8 mouse cellular contexts compared by ENCODE assay signal in the genomic region with DNA sequence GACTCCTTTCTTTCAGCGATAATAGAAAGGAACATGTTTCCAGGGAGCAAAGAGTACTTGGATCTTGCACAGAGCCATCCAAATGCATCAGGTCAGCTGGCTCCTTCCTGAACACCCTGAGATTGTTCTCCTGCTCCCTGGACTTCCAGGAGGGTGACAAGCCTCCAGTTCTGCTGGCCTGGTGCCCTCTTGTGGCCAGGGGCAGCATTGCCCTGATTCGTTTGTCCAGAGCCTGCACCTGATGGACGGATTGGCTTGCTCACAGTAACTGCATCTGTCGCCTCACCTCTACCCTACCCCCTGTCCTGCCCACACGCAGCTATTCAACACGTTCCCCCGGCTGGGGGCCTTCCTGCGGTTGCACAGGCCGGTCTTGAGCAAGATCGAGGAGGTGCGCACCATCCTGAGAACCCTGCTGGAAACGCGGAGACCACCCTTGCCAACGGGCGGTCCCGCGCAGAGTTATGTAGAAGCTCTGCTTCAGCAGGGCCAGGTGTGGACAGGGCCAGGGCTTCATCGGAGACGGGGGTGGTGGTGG. TPM values are rescaled to one million over a fixed set of nuclear protein-coding genes. Genes with fewer than 3 reads are reported as not detected.
DNase-seq lines count a peak whose midpoint lies in the region; ATAC-seq and TF ChIP-seq lines count a peak whose summit lies in the region.

No protein-coding gene starts in this region.

- no peak overlapping the region for H3K4me3 ChIP-seq in heart, embryonic 11.5 days (ENCODE audit: low read depth, low read length)
- H3K4me3 ChIP-seq in forebrain, embryonic 14.5 days (ENCODE audit: low read depth, low read length) = no peak overlapping the region
- H3K4me3 ChIP-seq in hindbrain, embryonic 14.5 days (replicated peaks; ENCODE audit: low read length) = no peak overlapping the region
- H3K4me3 ChIP-seq in midbrain, embryonic 14.5 days (replicated peaks; ENCODE audit: low read depth, low read length) = no peak overlapping the region

- H3K36me3 ChIP-seq in heart, embryonic 11.5 days (ENCODE audit: control insufficient read depth, insufficient read depth, low read length) = no peaks in the 10 kb centered on the region
- 0 out of 2 replicates have a peak, but pooled peaks cover 7% of the 10 kb centered on the region for H3K36me3 ChIP-seq in forebrain, embryonic 14.5 days (ENCODE audit: control insufficient read depth, insufficient read depth, low read length)
- no peaks in the 10 kb centered on the region for H3K36me3 ChIP-seq in hindbrain, embryonic 14.5 days (replicated peaks; ENCODE audit: control insufficient read depth, insufficient read depth)
- no peaks in the 10 kb centered on the region for H3K36me3 ChIP-seq in midbrain, embryonic 14.5 days (ENCODE audit: control insufficient read depth, insufficient read depth, low read length)

- peak; percentile 75 to 88 for DNase-seq in heart, adult 18-20 months
- peak; percentile 69 for DNase-seq in brain, embryonic 14.5 days (ENCODE audit: low read depth)
- DNase-seq in forebrain, embryonic 14.5 days (ENCODE audit: low spot score) = peak; percentile 64
- DNase-seq in hindbrain, embryonic 14.5 days (ENCODE audit: low spot score) = peak; percentile 70
- peak; percentile 81 to 90 for DNase-seq in left cerebral cortex, adult 18-20 months (ENCODE audit: low spot score in 2 of 2)
- peak; percentile 80 for DNase-seq in midbrain, embryonic 14.5 days
- peak; percentile 53 to 62 for DNase-seq in spleen, postnatal 36 days (ENCODE audit: low spot score in 2 of 2)

- 28% methylated on average over 19 of the region's 19 CpGs for WGBS in heart, embryonic 11.5 days (ENCODE audit: insufficient replicate concordance)
- 37% methylated on average over 19 of the region's 19 CpGs for WGBS in forebrain, embryonic 14.5 days
- WGBS in hindbrain, embryonic 14.5 days = 36% methylated on average over 19 of the region's 19 CpGs
- WGBS in midbrain, embryonic 14.5 days = 36% methylated on average over 19 of the region's 19 CpGs

- peaks cover 36% of the 10 kb centered on the region for H3K27me3 ChIP-seq in heart, embryonic 11.5 days (ENCODE audit: control insufficient read depth, insufficient read depth, low read length)
- no peaks in the 10 kb centered on the region for H3K27me3 ChIP-seq in forebrain, embryonic 14.5 days (replicated peaks; ENCODE audit: control insufficient read depth, insufficient read depth, low read length)
- H3K27me3 ChIP-seq in hindbrain, embryonic 14.5 days (ENCODE audit: control insufficient read depth, insufficient read depth, low read length) = no peaks in the 10 kb centered on the region
- no peaks in the 10 kb centered on the region for H3K27me3 ChIP-seq in midbrain, embryonic 14.5 days (ENCODE audit: control insufficient read depth, insufficient read depth, low read length)

- no peak overlapping the region for H3K27ac ChIP-seq in heart, embryonic 11.5 days (ENCODE audit: low read depth, low read length)
- no peak overlapping the region for H3K27ac ChIP-seq in forebrain, embryonic 14.5 days (ENCODE audit: low read depth, low read length)
- H3K27ac ChIP-seq in hindbrain, embryonic 14.5 days = no peak overlapping the region
- no peak overlapping the region for H3K27ac ChIP-seq in midbrain, embryonic 14.5 days (replicated peaks; ENCODE audit: low read depth, low read length)

- TF ChIP-seq CTCF in brain, embryonic 14.5 days (IDR thresholded peaks at IDR 0.05; ENCODE audit: borderline replicate concordance, extremely low read depth, insufficient read depth, insufficient read length) = peak; percentile 96

- H3K4me1 ChIP-seq in heart, embryonic 11.5 days (ENCODE audit: control insufficient read depth, insufficient read depth, low read length) = no peaks in the 10 kb centered on the region; the same call in 1 of the 2 replicates
- H3K4me1 ChIP-seq in forebrain, embryonic 14.5 days (ENCODE audit: control insufficient read depth, insufficient read depth, low read length) = no peaks in the 10 kb centered on the region
- H3K4me1 ChIP-seq in hindbrain, embryonic 14.5 days (replicated peaks; ENCODE audit: control insufficient read depth, insufficient read depth, low read length) = no peaks in the 10 kb centered on the region
- no peaks in the 10 kb centered on the region for H3K4me1 ChIP-seq in midbrain, embryonic 14.5 days (ENCODE audit: control insufficient read depth, insufficient read depth, low read length)

- no peak overlapping the region for H3K9ac ChIP-seq in heart, embryonic 11.5 days (ENCODE audit: low read depth, low read length)
- no peak overlapping the region for H3K9ac ChIP-seq in forebrain, embryonic 14.5 days (ENCODE audit: low read length)
- no peak overlapping the region for H3K9ac ChIP-seq in hindbrain, embryonic 14.5 days
- H3K9ac ChIP-seq in midbrain, embryonic 14.5 days (replicated peaks; ENCODE audit: low read length) = no peak overlapping the region

- H3K9me3 ChIP-seq in heart, embryonic 11.5 days (replicated peaks; ENCODE audit: control insufficient read depth, low read length) = no peaks in the 10 kb centered on the region
- H3K9me3 ChIP-seq in forebrain, embryonic 14.5 days (replicated peaks; ENCODE audit: control insufficient read depth, low read length) = no peaks in the 10 kb centered on the region
- H3K9me3 ChIP-seq in hindbrain, embryonic 14.5 days (ENCODE audit: control insufficient read depth, low read length) = no peaks in the 10 kb centered on the region
- H3K9me3 ChIP-seq in midbrain, embryonic 14.5 days (ENCODE audit: control insufficient read depth, low read length) = no peaks in the 10 kb centered on the region

- ATAC-seq in heart, embryonic 11.5 days (replicated peaks; ENCODE audit: insufficient number of reproducible peaks, low FRiP score, low TSS enrichment) = no peak
- ATAC-seq in forebrain, embryonic 14.5 days = peak; percentile 30; the same call in 1 of the 2 replicates
- no peak for ATAC-seq in hindbrain, embryonic 14.5 days (ENCODE audit: low FRiP score)
- ATAC-seq in midbrain, embryonic 14.5 days (ENCODE audit: low FRiP score, low TSS enrichment) = no peak

- no peak overlapping the region for H3K4me2 ChIP-seq in heart, embryonic 11.5 days
- no peak overlapping the region for H3K4me2 ChIP-seq in forebrain, embryonic 14.5 days (ENCODE audit: low read length)
- H3K4me2 ChIP-seq in hindbrain, embryonic 14.5 days (replicated peaks) = no peak overlapping the region
- no peak overlapping the region for H3K4me2 ChIP-seq in midbrain, embryonic 14.5 days (ENCODE audit: low read length)

- no peak for TF ChIP-seq POLR2A in brain, embryonic 14.5 days (IDR thresholded peaks at IDR 0.05; ENCODE audit: borderline replicate concordance, extremely low read depth, insufficient read depth, insufficient read length, poor library complexity, severe bottlenecking)

RNA-seq across cellular contexts. Expression of a gene that starts 2.9 kb away (rescaled TPM):
- not detected for total RNA-seq in heart, adult 18-20 months (2021)
- polyA plus RNA-seq in heart, embryonic 11.5 days (2014; fragmentation: Nextera tagmentation; extraction: Ambion mirVana) = not detected in 2 replicates
- 1.7 and 2.4 TPM in 2 replicates for polyA plus RNA-seq in brain, embryonic 14.5 days (2012; rRNA removed)
- not detected in 2 replicates for polyA plus RNA-seq in forebrain, embryonic 14.5 days (2014; fragmentation: Nextera tagmentation; extraction: Ambion mirVana)
- not detected in 2 replicates for polyA plus RNA-seq in hindbrain, embryonic 14.5 days (2014; fragmentation: Nextera tagmentation; extraction: Ambion mirVana)
- not detected for total RNA-seq in left cerebral cortex, adult 18-20 months (2021)
- polyA plus RNA-seq in midbrain, embryonic 14.5 days (2014; fragmentation: Nextera tagmentation; extraction: Ambion mirVana) = not detected in 2 replicates

RNA-seq across cellular contexts. Expression of a gene that starts 4.1 kb away (rescaled TPM):
- total RNA-seq in heart, adult 18-20 months (2021) = 100 to 1,000 TPM in 1 of 2 experiments, 10 to 100 TPM in 1; 82.6 to 103 TPM
- 85.3 and 95.2 TPM in 2 replicates for polyA plus RNA-seq in heart, embryonic 11.5 days (2014; fragmentation: Nextera tagmentation; extraction: Ambion mirVana)
- polyA plus RNA-seq in brain, embryonic 14.5 days (2012; rRNA removed) = 123 and 149 TPM in 2 replicates
- 127 and 155 TPM in 2 replicates for polyA plus RNA-seq in forebrain, embryonic 14.5 days (2014; fragmentation: Nextera tagmentation; extraction: Ambion mirVana)
- 110 and 113 TPM in 2 replicates for polyA plus RNA-seq in hindbrain, embryonic 14.5 days (2014; fragmentation: Nextera tagmentation; extraction: Ambion mirVana)
- total RNA-seq in left cerebral cortex, adult 18-20 months (2021) = 10 to 100 TPM; 66.8 to 67.7 TPM
- 129 and 130 TPM in 2 replicates for polyA plus RNA-seq in midbrain, embryonic 14.5 days (2014; fragmentation: Nextera tagmentation; extraction: Ambion mirVana)

RNA-seq across cellular contexts. Expression of a gene that starts 22.2 kb away (rescaled TPM):
- 10 to 100 TPM; 39.6 to 40.5 TPM for total RNA-seq in heart, adult 18-20 months (2021)
- 7.2 and 7.5 TPM in 2 replicates for polyA plus RNA-seq in heart, embryonic 11.5 days (2014; fragmentation: Nextera tagmentation; extraction: Ambion mirVana)
- polyA plus RNA-seq in brain, embryonic 14.5 days (2012; rRNA removed) = 1.5 and 2.0 TPM in 2 replicates
- polyA plus RNA-seq in forebrain, embryonic 14.5 days (2014; fragmentation: Nextera tagmentation; extraction: Ambion mirVana) = 0.85 and 0.93 TPM in 2 replicates
- 1.4 and 2.7 TPM in 2 replicates for polyA plus RNA-seq in hindbrain, embryonic 14.5 days (2014; fragmentation: Nextera tagmentation; extraction: Ambion mirVana)
- total RNA-seq in left cerebral cortex, adult 18-20 months (2021) = 10 to 100 TPM; 10.6 to 13.0 TPM
- 1.2 and 1.8 TPM in 2 replicates for polyA plus RNA-seq in midbrain, embryonic 14.5 days (2014; fragmentation: Nextera tagmentation; extraction: Ambion mirVana)

RNA-seq across cellular contexts. Expression of a gene that starts 29.9 kb away (rescaled TPM):
- total RNA-seq in heart, adult 18-20 months (2021) = 1 to 10 TPM; 2.1 to 2.3 TPM
- polyA plus RNA-seq in heart, embryonic 11.5 days (2014; fragmentation: Nextera tagmentation; extraction: Ambion mirVana) = 1.4 and 2.5 TPM in 2 replicates
- 40.8 and 66.4 TPM in 2 replicates for polyA plus RNA-seq in brain, embryonic 14.5 days (2012; rRNA removed)
- polyA plus RNA-seq in forebrain, embryonic 14.5 days (2014; fragmentation: Nextera tagmentation; extraction: Ambion mirVana) = 12.8 and 21.6 TPM in 2 replicates
- polyA plus RNA-seq in hindbrain, embryonic 14.5 days (2014; fragmentation: Nextera tagmentation; extraction: Ambion mirVana) = 78.6 and 89.9 TPM in 2 replicates
- total RNA-seq in left cerebral cortex, adult 18-20 months (2021) = 100 to 1,000 TPM; 229 to 237 TPM
- 38.6 and 64.0 TPM in 2 replicates for polyA plus RNA-seq in midbrain, embryonic 14.5 days (2014; fragmentation: Nextera tagmentation; extraction: Ambion mirVana)

RNA-seq across cellular contexts. Expression of a gene that starts 49.8 kb away (rescaled TPM):
- total RNA-seq in heart, adult 18-20 months (2021) = under 1 TPM; 0.47 to 0.69 TPM
- polyA plus RNA-seq in heart, embryonic 11.5 days (2014; fragmentation: Nextera tagmentation; extraction: Ambion mirVana) = 0.17 and 0.21 TPM in 2 replicates
- polyA plus RNA-seq in brain, embryonic 14.5 days (2012; rRNA removed) = 0.20 and 0.33 TPM in 2 replicates
- 0.18 TPM in 1 of 2 replicates, not detected in the other for polyA plus RNA-seq in forebrain, embryonic 14.5 days (2014; fragmentation: Nextera tagmentation; extraction: Ambion mirVana)
- 0.26 and 0.32 TPM in 2 replicates for polyA plus RNA-seq in hindbrain, embryonic 14.5 days (2014; fragmentation: Nextera tagmentation; extraction: Ambion mirVana)
- total RNA-seq in left cerebral cortex, adult 18-20 months (2021) = under 1 TPM in 1 of 2 experiments, not detected in 1; 0.33 TPM
- polyA plus RNA-seq in midbrain, embryonic 14.5 days (2014; fragmentation: Nextera tagmentation; extraction: Ambion mirVana) = 0.29 and 0.58 TPM in 2 replicates
